Mouse (Mus musculus) G1E (cell line): ENCODE measurements around the gene Ly6c1.
"Not testable (repeated sequence)": the region's sequence is repeated elsewhere in the genome, so short reads cannot be mapped to it uniquely, and the experiment has no call there.

ENCODE experiments used
- CTCF ChIP-seq: IDR thresholded peaks from 2 replicates; pipeline ENCODE4 v1.5.1; 2012; ENCODE audit warnings: low read depth, low read length, inconsistent platforms, mixed read lengths
- GATA1 ChIP-seq: IDR thresholded peaks from 2 replicates; pipeline ENCODE4 v1.6.1; 2012; ENCODE audit warnings: borderline replicate concordance, low read length, inconsistent platforms, mixed read lengths
- GATA2 ChIP-seq: IDR thresholded peaks from 2 replicates; pipeline ENCODE4 v1.6.1; 2012; ENCODE audit warnings: low read depth, low read length, inconsistent platforms, borderline replicate concordance
- POLR2AphosphoS5 ChIP-seq: IDR thresholded peaks from 2 replicates; pipeline ENCODE4 v1.6.1; 2012; ENCODE audit warnings: low read depth, low read length, inconsistent platforms; ENCODE audit not compliant: insufficient replicate concordance
- TAL1 ChIP-seq: conservative IDR thresholded peaks from 2 replicates; pipeline ENCODE4 v1.6.1; 2012; ENCODE audit warnings: low read depth, low read length, inconsistent platforms, mixed read lengths

- not testable (repeated sequence) for TF ChIP-seq CTCF, GATA1, TAL1, GATA2, POLR2AphosphoS5
Observed at GRCm38 (mm10) chr15:75049811-75050210, 1.2 kb upstream of the Ly6c1 start.
